Mouse (Mus musculus) limb, embryonic 15.5 days (tissue): Measurements from ENCODE around the gene Agap2. TPM values are rescaled to one million over a fixed set of nuclear protein-coding genes. Genes with fewer than 3 reads are reported as not detected.

Source experiments
- ATAC-seq: fragments of 200-750 bp; cut with Nextera tagmentation; 2 replicates; pipeline ENCODE4 v1.8.0; 2017; ENCODE audit warnings: low read depth, moderate TSS enrichment; ENCODE audit not compliant: insufficient number of reproducible peaks, low FRiP score, low TSS enrichment
- H3K27ac ChIP-seq: fragments of 300-500 bp; sonication (generic); 2 replicates; pipeline ENCODE4 v1.5.1; 2015; ENCODE audit warnings: moderate library complexity, mild to moderate bottlenecking, inconsistent platforms
- H3K27me3 ChIP-seq: fragments of 300-500 bp; sonication (generic); 2 replicates; pipeline ENCODE4 v1.6.1; 2015; ENCODE audit warnings: inconsistent platforms
- H3K36me3 ChIP-seq: fragments of 300-500 bp; sonication (generic); 2 replicates; pipeline ENCODE4 v1.6.1; 2015; ENCODE audit warnings: inconsistent platforms
- H3K4me1 ChIP-seq: fragments of 300-500 bp; sonication (generic); 2 replicates; pipeline ENCODE4 v1.6.1; 2015; ENCODE audit warnings: inconsistent platforms
- H3K4me2 ChIP-seq: fragments of 300-500 bp; sonication (generic); 2 replicates; pipeline ENCODE4 v1.6.1; 2015; ENCODE audit warnings: mild to moderate bottlenecking, inconsistent platforms
- H3K4me3 ChIP-seq: fragments of 300-500 bp; sonication (generic); 2 replicates; pipeline ENCODE4 v1.5.1; 2015; ENCODE audit warnings: mild to moderate bottlenecking, inconsistent platforms
- H3K9ac ChIP-seq: fragments of 300-500 bp; sonication (generic); 2 replicates; pipeline ENCODE4 v1.6.1; 2015; ENCODE audit warnings: inconsistent platforms
- H3K9me3 ChIP-seq: fragments of 300-500 bp; sonication (generic); 2 replicates; pipeline ENCODE4 v1.6.1; 2016; ENCODE audit warnings: inconsistent platforms
- WGBS: fragments of 180-500 bp; shearing (Covaris S2); methylation state at CpG from one replicate; pipeline ENCODE4 v1.1.7; 2015; 5-methylcytosine and 5-hydroxymethylcytosine counted together
- polyA plus RNA-seq: library from polyadenylated mRNA; unstranded; fragments of >200 nt; fragmentation: Nextera tagmentation; extraction: Ambion mirVana; gene quantifications from 2 replicates; pipeline ENCODE4 v1.2.1, GENCODE M21; 2015

The Agap2 gene
- polyA plus RNA-seq, 1 experiment from 2014 or later: 0.10 TPM

GRCm38 (mm10) chr10:127080901-127081780, 6.1 kb downstream of the Agap2 start:
- Histone ChIP-seq H3K36me3 (no peaks in the 10 kb centered on the region), H3K27me3 (peaks cover 95% of the 10 kb centered on the region), H3K4me1 (peaks cover 40% of the 10 kb centered on the region), H3K4me2 (peak overlapping the region; percentile 45), H3K9me3 (no peaks in the 10 kb centered on the region), H3K4me3 (peak overlapping the region; percentile 27), H3K27ac (no peak overlapping the region), H3K9ac (no peak overlapping the region)
- ATAC-seq: no peak
- 4% methylated on average over 47 of the region's 48 CpGs for WGBS

- Histone ChIP-seq H3K4me1 (peaks cover 40% of the 10 kb centered on the region), H3K27me3 (peaks cover 92% of the 10 kb centered on the region), H3K4me2 (peak overlapping the region; percentile 45; the same call in 1 of the 2 replicates), H3K36me3 (no peaks in the 10 kb centered on the region), H3K9ac (no peak overlapping the region), H3K27ac (no peak overlapping the region), H3K4me3 (peak overlapping the region; percentile 27; the same call in 1 of the 2 replicates), H3K9me3 (no peaks in the 10 kb centered on the region)
- ATAC-seq: peak; percentile 23; the same call in 1 of the 2 replicates
- WGBS: 29% methylated on average over 8 of the region's 8 CpGs
These were observed 7.0 kb downstream of the Agap2 start for GRCm38 (mm10) chr10:127081996-127082620.

GRCm38 (mm10) chr10:127083292-127083914, 8.3 kb downstream of the Agap2 start:
- Histone ChIP-seq H3K9me3 (no peaks in the 10 kb centered on the region), H3K36me3 (no peaks in the 10 kb centered on the region), H3K4me3 (no peak overlapping the region), H3K4me1 (peaks cover 35% of the 10 kb centered on the region), H3K9ac (no peak overlapping the region), H3K27me3 (peaks cover 92% of the 10 kb centered on the region), H3K4me2 (no peak overlapping the region), H3K27ac (no peak overlapping the region)
- ATAC-seq: no peak
- WGBS: 30% methylated on average over 8 of the region's 8 CpGs

- Histone ChIP-seq H3K36me3 (no peaks in the 10 kb centered on the region), H3K4me1 (peaks cover 32% of the 10 kb centered on the region), H3K9me3 (no peaks in the 10 kb centered on the region), H3K27ac (no peak overlapping the region), H3K4me3 (no peak overlapping the region), H3K27me3 (peaks cover 92% of the 10 kb centered on the region), H3K9ac (no peak overlapping the region), H3K4me2 (no peak overlapping the region)
- no peak for ATAC-seq
- WGBS: 41% methylated on average over 5 of the region's 5 CpGs
These were observed 8.8 kb downstream of the Agap2 start for GRCm38 (mm10) chr10:127083915-127084306.

- H3K9me3 ChIP-seq: no peaks in the 10 kb centered on the region
- H3K4me1 ChIP-seq: peaks cover 21% of the 10 kb centered on the region
- 75% methylated on average over 9 of the region's 9 CpGs for WGBS
- H3K9ac ChIP-seq: no peak overlapping the region
- H3K27me3 ChIP-seq: peaks cover 92% of the 10 kb centered on the region
- no peak overlapping the region for H3K27ac ChIP-seq
- no peak overlapping the region for H3K4me2 ChIP-seq
- no peak overlapping the region for H3K4me3 ChIP-seq
- H3K36me3 ChIP-seq: no peaks in the 10 kb centered on the region
- ATAC-seq: no peak
These were observed 10.0 kb downstream of the Agap2 start for GRCm38 (mm10) chr10:127085052-127085451.

- ATAC-seq: no peak
- Histone ChIP-seq H3K4me2 (no peak overlapping the region), H3K36me3 (no peaks in the 10 kb centered on the region), H3K4me1 (peaks cover 17% of the 10 kb centered on the region), H3K4me3 (no peak overlapping the region), H3K9ac (no peak overlapping the region), H3K27me3 (peaks cover 92% of the 10 kb centered on the region), H3K9me3 (no peaks in the 10 kb centered on the region), H3K27ac (no peak overlapping the region)
- WGBS: 69% methylated on average over 6 of the region's 6 CpGs
These were observed 10.5 kb downstream of the Agap2 start for GRCm38 (mm10) chr10:127085633-127086032.

GRCm38 (mm10) chr10:127090560-127091411, 15.7 kb downstream of the Agap2 start:
- ATAC-seq: no peak
- H3K9me3 ChIP-seq: no peaks in the 10 kb centered on the region
- H3K27ac ChIP-seq: no peak overlapping the region
- 9% methylated on average over 57 of the region's 57 CpGs for WGBS
- H3K4me1 ChIP-seq: peaks cover 22% of the 10 kb centered on the region
- no peak overlapping the region for H3K9ac ChIP-seq
- peak overlapping the region; percentile 32 for H3K4me3 ChIP-seq
- H3K4me2 ChIP-seq: peak overlapping the region; percentile 54
- peaks cover 10% of the 10 kb centered on the region for H3K36me3 ChIP-seq
- H3K27me3 ChIP-seq: peaks cover 77% of the 10 kb centered on the region

- peaks cover 22% of the 10 kb centered on the region for H3K4me1 ChIP-seq
These were observed 16.7 kb downstream of the Agap2 start for GRCm38 (mm10) chr10:127091507-127092396.

GRCm38 (mm10) chr10:127092742-127093141, 17.7 kb downstream of the Agap2 start:
- Histone ChIP-seq H3K36me3 (peaks cover 27% of the 10 kb centered on the region), H3K27ac (no peak overlapping the region), H3K27me3 (peaks cover 63% of the 10 kb centered on the region), H3K4me3 (no peak overlapping the region), H3K9ac (no peak overlapping the region), H3K4me2 (no peak overlapping the region), H3K9me3 (no peaks in the 10 kb centered on the region), H3K4me1 (peaks cover 22% of the 10 kb centered on the region)
- ATAC-seq: no peak
- 46% methylated on average over 4 of the region's 4 CpGs for WGBS

More at GRCm38 (mm10) chr10:127091507-127092396, 16.7 kb downstream of the Agap2 start:
- Histone ChIP-seq H3K36me3 (peaks cover 20% of the 10 kb centered on the region), H3K4me2 (peak overlapping the region; percentile 54), H3K27me3 (peaks cover 73% of the 10 kb centered on the region), H3K9ac (no peak overlapping the region), H3K4me3 (peak overlapping the region; percentile 32), H3K9me3 (no peaks in the 10 kb centered on the region), H3K27ac (no peak overlapping the region)
- ATAC-seq: peak; percentile 20; the same call in 1 of the 2 replicates
- WGBS: 9% methylated on average over 49 of the region's 51 CpGs

- WGBS: 34% methylated on average over 7 of the region's 7 CpGs
- peaks cover 47% of the 10 kb centered on the region for H3K27me3 ChIP-seq
- ATAC-seq: no peak
These were observed 19.3 kb downstream of the Agap2 start for GRCm38 (mm10) chr10:127094382-127094802.

More at GRCm38 (mm10) chr10:127094382-127094802, 19.3 kb downstream of the Agap2 start:
- H3K4me1 ChIP-seq: peaks cover 22% of the 10 kb centered on the region
- H3K9me3 ChIP-seq: no peaks in the 10 kb centered on the region
- H3K27ac ChIP-seq: no peak overlapping the region
- H3K4me3 ChIP-seq: no peak overlapping the region
- H3K9ac ChIP-seq: no peak overlapping the region
- peaks cover 42% of the 10 kb centered on the region for H3K36me3 ChIP-seq
- no peak overlapping the region for H3K4me2 ChIP-seq
